Mouse (Mus musculus): Measurements from ENCODE around the gene C2cd4b. TPM values are rescaled to one million over a fixed set of nuclear protein-coding genes. Genes with fewer than 3 reads are reported as not detected.
A peak's percentile ranks its signal among the peaks of the same experiment; 100 is the strongest.
"Not testable (repeated sequence)": the region's sequence is repeated elsewhere in the genome, so short reads cannot be mapped to it uniquely, and the experiment has no call there.

Gene C2cd4b
- polyA plus RNA-seq, 1 experiment from 2014 or later, result 0.48 TPM

GRCm38 (mm10) chr9:67753411-67754182, 5.6 kb upstream of the C2cd4b start:
- WGBS, result 83% methylated on average over 16 of the region's 16 CpGs
- no peaks in the 10 kb centered on the region for H3K4me1 ChIP-seq
- H3K4me3 ChIP-seq, result no peak overlapping the region
- H3K27me3 ChIP-seq, result peaks cover 6% of the 10 kb centered on the region; the same call in 1 of the 2 replicates
- no peak overlapping the region for H3K9ac ChIP-seq
- H3K36me3 ChIP-seq, result no peaks in the 10 kb centered on the region
- no peak overlapping the region for H3K4me2 ChIP-seq (replicated peaks)
- ATAC-seq (ENCODE audit: low FRiP score, low read depth), result no peak
- H3K9me3 ChIP-seq, result no peaks in the 10 kb centered on the region
- H3K27ac ChIP-seq, result no peak overlapping the region

GRCm38 (mm10) chr9:67754713-67755112, 4.5 kb upstream of the C2cd4b start:
- no peak overlapping the region for H3K4me3 ChIP-seq
- H3K27me3 ChIP-seq, result peaks cover 17% of the 10 kb centered on the region
- H3K27ac ChIP-seq, result no peak overlapping the region
- 54% methylated on average over 3 of the region's 3 CpGs for WGBS
- peaks cover 10% of the 10 kb centered on the region for H3K4me1 ChIP-seq
- H3K36me3 ChIP-seq, result no peaks in the 10 kb centered on the region
- H3K9ac ChIP-seq, result no peak overlapping the region
- no peaks in the 10 kb centered on the region for H3K9me3 ChIP-seq
- no peak for ATAC-seq (ENCODE audit: low FRiP score, low read depth)
- no peak overlapping the region for H3K4me2 ChIP-seq (replicated peaks)

- Histone ChIP-seq H3K4me1 (peaks cover 15% of the 10 kb centered on the region), H3K4me2 (replicated peaks) (peak overlapping the region; percentile 97), H3K9ac (no peak overlapping the region), H3K4me3 (peak overlapping the region; percentile 65; the same call in 1 of the 2 replicates), H3K36me3 (no peaks in the 10 kb centered on the region), H3K9me3 (no peaks in the 10 kb centered on the region), H3K27ac (no peak overlapping the region), H3K27me3 (peaks cover 37% of the 10 kb centered on the region)
- WGBS, result 4% methylated on average over 9 of the region's 9 CpGs
- ATAC-seq (ENCODE audit: low FRiP score, low read depth), result no peak
These were observed 551 bp upstream of the C2cd4b start for GRCm38 (mm10) chr9:67758686-67759085.

GRCm38 (mm10) chr9:67759956-67760764, 923 bp downstream of the C2cd4b start:
- WGBS, result under 1% methylated on average over 95 of the region's 114 CpGs
- H3K4me2 ChIP-seq (replicated peaks), result peak overlapping the region; percentile 97
- not testable (repeated sequence) for H3K27ac ChIP-seq

GRCm38 (mm10) chr9:67760991-67761390, 1.8 kb downstream of the C2cd4b start:
- Histone ChIP-seq H3K4me1 (peaks cover 15% of the 10 kb centered on the region), H3K4me3 (peak overlapping the region; percentile 65), H3K4me2 (replicated peaks) (peak overlapping the region; percentile 97), H3K9ac (no peak overlapping the region), H3K27me3 (peaks cover 39% of the 10 kb centered on the region), H3K36me3 (no peaks in the 10 kb centered on the region), H3K27ac (no peak overlapping the region), H3K9me3 (no peaks in the 10 kb centered on the region)
- 64% methylated on average over 6 of the region's 6 CpGs for WGBS
- ATAC-seq (ENCODE audit: low FRiP score, low read depth), result no peak

More at GRCm38 (mm10) chr9:67759956-67760764, 923 bp downstream of the C2cd4b start:
- H3K4me1 ChIP-seq, result peaks cover 15% of the 10 kb centered on the region
- H3K36me3 ChIP-seq, H3K9me3 ChIP-seq: not testable (repeated sequence)
- H3K27me3 ChIP-seq, result peaks cover 39% of the 10 kb centered on the region
- peak overlapping the region; percentile 72 for H3K9ac ChIP-seq
- peak; percentile 85 for ATAC-seq (ENCODE audit: low FRiP score, low read depth)
- peak overlapping the region; percentile 65 for H3K4me3 ChIP-seq

GRCm38 (mm10) chr9:67763326-67763725, 4.1 kb downstream of the C2cd4b start:
- no peak for ATAC-seq (ENCODE audit: low FRiP score, low read depth)
- 70% methylated on average over 4 of the region's 4 CpGs for WGBS
- Histone ChIP-seq H3K27ac (no peak overlapping the region), H3K27me3 (peaks cover 35% of the 10 kb centered on the region), H3K36me3 (no peaks in the 10 kb centered on the region), H3K9me3 (no peaks in the 10 kb centered on the region), H3K4me3 (no peak overlapping the region), H3K4me1 (peaks cover 15% of the 10 kb centered on the region), H3K4me2 (replicated peaks) (no peak overlapping the region), H3K9ac (no peak overlapping the region)

- peaks cover 10% of the 10 kb centered on the region for H3K27me3 ChIP-seq
- 84% methylated on average over 4 of the region's 4 CpGs for WGBS
- no peak overlapping the region for H3K9ac ChIP-seq
- H3K9me3 ChIP-seq, result no peaks in the 10 kb centered on the region
- H3K27ac ChIP-seq, result no peak overlapping the region
- no peak overlapping the region for H3K4me2 ChIP-seq (replicated peaks)
- no peaks in the 10 kb centered on the region for H3K36me3 ChIP-seq
- no peaks in the 10 kb centered on the region for H3K4me1 ChIP-seq
- H3K4me3 ChIP-seq, result no peak overlapping the region
- ATAC-seq (ENCODE audit: low FRiP score, low read depth), result no peak
These were observed 7.2 kb downstream of the C2cd4b start for GRCm38 (mm10) chr9:67766405-67766804.

- Histone ChIP-seq H3K4me1 (no peaks in the 10 kb centered on the region), H3K9me3 (no peaks in the 10 kb centered on the region), H3K36me3 (no peaks in the 10 kb centered on the region), H3K27me3 (0 out of 2 replicates have a peak, but pooled peaks cover 8% of the 10 kb centered on the region), H3K4me2 (replicated peaks) (no peak overlapping the region), H3K9ac (no peak overlapping the region), H3K27ac (no peak overlapping the region), H3K4me3 (no peak overlapping the region)
- ATAC-seq (ENCODE audit: low FRiP score, low read depth), result no peak
- WGBS, result 34% methylated on average over 3 of the region's 3 CpGs
These were observed 7.7 kb downstream of the C2cd4b start for GRCm38 (mm10) chr9:67766948-67767347.

- no peak overlapping the region for H3K9ac ChIP-seq
- H3K27me3 ChIP-seq, result 0 out of 2 replicates have a peak, but pooled peaks cover 3% of the 10 kb centered on the region
- H3K27ac ChIP-seq, result no peak overlapping the region
- WGBS, result 75% methylated on average over 4 of the region's 4 CpGs
- H3K4me3 ChIP-seq, result no peak overlapping the region
- H3K9me3 ChIP-seq, result no peaks in the 10 kb centered on the region
- H3K4me2 ChIP-seq (replicated peaks), result no peak overlapping the region
- no peaks in the 10 kb centered on the region for H3K4me1 ChIP-seq
- no peak for ATAC-seq (ENCODE audit: low FRiP score, low read depth)
- no peaks in the 10 kb centered on the region for H3K36me3 ChIP-seq
These were observed 9.6 kb downstream of the C2cd4b start for GRCm38 (mm10) chr9:67768843-67769242.

- H3K4me1 ChIP-seq, result no peaks in the 10 kb centered on the region
- no peaks in the 10 kb centered on the region for H3K9me3 ChIP-seq
- ATAC-seq (ENCODE audit: low FRiP score, low read depth), result no peak
- 71% methylated on average over 1 of the region's 1 CpGs for WGBS
- no peak overlapping the region for H3K27ac ChIP-seq
- no peak overlapping the region for H3K4me3 ChIP-seq
- no peak overlapping the region for H3K4me2 ChIP-seq (replicated peaks)
- no peak overlapping the region for H3K9ac ChIP-seq
- H3K36me3 ChIP-seq, result no peaks in the 10 kb centered on the region
- 0 out of 2 replicates have a peak, but pooled peaks cover under 1% of the 10 kb centered on the region for H3K27me3 ChIP-seq
These were observed 10.2 kb downstream of the C2cd4b start for GRCm38 (mm10) chr9:67769401-67769800.

GRCm38 (mm10) chr9:67771293-67771692, 12.1 kb downstream of the C2cd4b start:
- 77% methylated on average over 7 of the region's 7 CpGs for WGBS
- Histone ChIP-seq H3K9ac (no peak overlapping the region), H3K4me1 (no peaks in the 10 kb centered on the region), H3K27ac (no peak overlapping the region), H3K27me3 (no peaks in the 10 kb centered on the region), H3K9me3 (no peaks in the 10 kb centered on the region), H3K36me3 (no peaks in the 10 kb centered on the region), H3K4me2 (replicated peaks) (no peak overlapping the region), H3K4me3 (no peak overlapping the region)
- ATAC-seq (ENCODE audit: low FRiP score, low read depth), result no peak

GRCm38 (mm10) chr9:67774201-67774600, 15.0 kb downstream of the C2cd4b start:
- no peak overlapping the region for H3K27ac ChIP-seq
- 81% methylated on average over 6 of the region's 6 CpGs for WGBS
- H3K4me1 ChIP-seq, result peaks cover 4% of the 10 kb centered on the region; the same call in 1 of the 2 replicates
- H3K27me3 ChIP-seq, result no peaks in the 10 kb centered on the region
- H3K4me2 ChIP-seq (replicated peaks), result no peak overlapping the region
- ATAC-seq (ENCODE audit: low FRiP score, low read depth), result no peak
- H3K9ac ChIP-seq, result no peak overlapping the region
- H3K4me3 ChIP-seq, result no peak overlapping the region
- no peaks in the 10 kb centered on the region for H3K36me3 ChIP-seq
- no peaks in the 10 kb centered on the region for H3K9me3 ChIP-seq
